Mouse (Mus musculus) C2C12 (cell line): Measurements from ENCODE around the gene Aimp1.

ENCODE experiments used
- CTCF ChIP-seq: IDR thresholded peaks from one replicate; pipeline ENCODE4 v1.5.1; 2011; ENCODE audit not compliant: control insufficient read depth, insufficient read depth, insufficient read length
- MYOD1 ChIP-seq: IDR thresholded peaks from one replicate; pipeline ENCODE4 v1.6.1; 2011; ENCODE audit warnings: low read depth; ENCODE audit not compliant: control insufficient read depth, insufficient read length

DNA sequence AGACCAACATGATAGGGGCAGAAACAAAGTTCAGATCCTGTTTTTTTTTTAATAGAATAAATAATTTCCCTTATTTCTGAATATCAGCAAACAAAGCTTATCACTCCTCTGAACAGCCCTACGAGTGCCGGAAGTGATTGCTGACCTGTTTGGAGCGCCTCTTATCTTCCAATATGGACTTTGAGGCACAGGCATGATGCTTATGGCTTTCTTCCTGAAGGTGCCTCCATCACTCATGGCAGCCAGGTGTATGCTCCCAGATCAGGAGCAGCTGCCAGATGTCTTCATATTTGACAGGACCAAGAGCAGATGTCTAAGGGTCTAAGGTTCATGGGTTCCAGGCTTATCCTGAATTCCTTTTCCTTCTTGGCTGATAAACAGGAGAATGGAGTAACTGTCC lies 47.1 kb downstream of the Aimp1 start:
- TF ChIP-seq CTCF = no peak
- TF ChIP-seq MYOD1 = no peak
